Mouse (Mus musculus) retina, postnatal 7 days (tissue): ENCODE measurements around the gene 4931409K22Rik.

Source experiments
- DNase-seq: peaks from one replicate; pipeline ENCODE4 v3.0.0-alpha.2; 2012; ENCODE audit warnings: low read depth, low spot score

4931409K22Rik gene

DNA sequence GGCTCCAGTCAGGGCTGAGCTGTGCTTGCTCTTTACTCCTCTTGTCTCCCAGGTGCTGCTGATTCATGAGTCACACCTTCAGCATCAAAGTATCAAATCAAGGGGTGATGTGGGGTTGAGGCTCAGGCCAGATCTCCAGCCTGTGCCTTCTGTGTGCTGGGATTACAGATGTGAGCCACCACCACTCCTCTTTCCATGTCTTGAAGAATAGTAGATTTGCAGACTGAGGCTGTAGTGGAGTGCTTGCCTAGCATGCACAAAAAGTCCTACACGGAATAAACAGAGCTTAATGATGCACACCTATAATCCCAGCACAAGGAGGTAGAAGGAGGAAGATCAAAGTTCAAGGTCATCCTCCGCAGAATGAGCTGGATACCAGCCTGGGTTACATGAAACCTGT lies at the start of gene 4931409K22Rik:
Gene 4931409K22Rik, minus strand, starts transcription at position 101 of the 400 bp plus-strand sequence.
- no peak for DNase-seq

DNA sequence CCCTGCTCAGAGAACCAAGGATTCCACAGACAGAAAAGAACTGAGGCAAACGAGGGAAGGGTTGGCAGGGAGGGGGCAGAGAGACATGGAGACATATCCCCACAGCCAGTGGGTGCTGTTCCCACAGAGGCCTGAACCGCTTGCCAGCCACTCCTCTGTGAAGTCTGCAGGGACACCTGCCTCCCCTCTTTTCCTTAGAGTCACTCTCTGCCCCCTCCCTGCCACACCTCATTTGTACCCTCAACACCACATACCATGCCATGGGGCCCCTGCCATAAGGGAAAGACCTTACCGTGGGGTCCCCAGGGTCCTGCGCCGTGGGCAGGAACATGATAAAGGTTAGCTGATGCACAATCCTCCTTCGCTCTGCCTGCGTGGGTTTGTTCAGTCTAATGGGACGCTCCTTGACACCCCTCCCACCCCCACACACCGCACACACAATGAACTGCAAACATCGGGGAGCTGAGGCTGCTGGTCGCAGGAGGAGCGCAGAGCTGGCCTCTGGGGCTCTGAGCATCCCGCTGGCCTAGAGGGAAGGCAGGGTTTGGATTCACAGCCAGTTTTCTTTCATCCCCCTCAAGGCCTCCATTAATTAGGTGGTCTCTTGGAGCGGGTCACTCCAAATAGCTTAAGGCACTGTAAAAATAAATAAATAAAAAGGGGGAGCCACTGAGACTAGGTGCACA lies 49.5 kb upstream of the 4931409K22Rik start:
- no peak for DNase-seq

DNA sequence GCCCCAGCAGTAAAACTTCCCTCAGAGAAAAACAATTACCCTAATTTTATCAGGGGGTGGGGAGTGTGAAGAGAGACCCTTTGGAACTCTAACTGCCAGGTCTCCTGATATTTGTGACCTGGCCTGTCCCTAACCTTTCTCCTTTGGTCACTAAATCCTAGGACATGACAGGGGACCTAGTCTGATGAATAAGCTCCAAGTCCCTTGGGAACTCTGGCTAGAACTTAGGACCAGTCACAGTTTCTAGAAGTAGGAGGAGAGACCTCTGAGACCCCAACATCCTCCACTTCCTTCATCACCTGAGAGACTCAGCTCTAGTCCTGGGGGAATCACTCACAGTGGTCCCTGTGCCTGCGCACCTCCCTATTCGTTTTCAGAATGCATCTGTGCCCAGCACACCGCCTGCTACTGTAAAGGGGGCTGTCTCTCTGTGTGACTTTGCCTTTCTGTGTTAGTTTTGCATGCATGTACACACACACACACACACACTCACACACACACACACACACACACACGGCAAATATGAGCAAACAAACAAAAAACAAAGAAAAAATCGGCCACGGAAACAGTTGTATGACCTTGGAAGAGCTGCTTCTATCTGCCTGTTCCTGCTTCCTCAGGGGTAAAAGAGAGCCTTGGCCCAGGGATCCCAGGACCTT lies 48.8 kb upstream of the 4931409K22Rik start:
- DNase-seq, result no peak

GRCm38 (mm10) chr5:24604656-24605100 lies 48.1 kb upstream of the 4931409K22Rik start:
- peak; percentile 83 for DNase-seq

GRCm38 (mm10) chr5:24604080-24604655 lies 47.6 kb upstream of the 4931409K22Rik start:
- no peak for DNase-seq

GRCm38 (mm10) chr5:24603431-24604010 lies 46.9 kb upstream of the 4931409K22Rik start:
- DNase-seq, result no peak

DNA sequence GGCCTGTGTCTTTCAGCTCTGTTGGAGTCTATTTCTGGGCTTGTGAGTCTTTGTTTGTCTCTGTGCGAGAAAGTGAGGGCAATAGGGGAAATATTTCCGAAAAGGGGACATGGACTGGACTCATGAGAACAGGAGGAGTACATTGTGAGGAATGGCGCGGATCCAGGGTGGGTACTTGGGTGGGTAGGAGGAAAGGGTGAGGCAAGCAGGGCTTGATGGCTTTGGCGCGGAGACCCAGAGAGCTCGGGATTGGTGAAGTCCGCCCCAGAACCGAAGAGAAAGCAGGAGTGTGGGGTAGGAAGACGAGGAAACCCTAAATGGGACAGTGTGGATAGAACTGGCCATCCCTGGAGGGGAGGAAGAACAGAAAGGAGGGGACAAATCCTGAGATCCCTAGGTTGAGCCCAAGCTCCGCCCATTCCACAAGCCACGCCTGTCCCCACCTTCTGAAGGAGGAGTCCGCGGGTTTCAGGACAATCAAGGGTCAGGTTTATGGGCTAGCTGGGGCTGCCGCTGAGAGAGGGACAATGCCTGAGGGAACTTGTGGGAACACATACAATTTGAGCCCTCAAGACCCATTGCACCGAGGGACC lies 46.2 kb upstream of the 4931409K22Rik start:
- no peak for DNase-seq

DNA sequence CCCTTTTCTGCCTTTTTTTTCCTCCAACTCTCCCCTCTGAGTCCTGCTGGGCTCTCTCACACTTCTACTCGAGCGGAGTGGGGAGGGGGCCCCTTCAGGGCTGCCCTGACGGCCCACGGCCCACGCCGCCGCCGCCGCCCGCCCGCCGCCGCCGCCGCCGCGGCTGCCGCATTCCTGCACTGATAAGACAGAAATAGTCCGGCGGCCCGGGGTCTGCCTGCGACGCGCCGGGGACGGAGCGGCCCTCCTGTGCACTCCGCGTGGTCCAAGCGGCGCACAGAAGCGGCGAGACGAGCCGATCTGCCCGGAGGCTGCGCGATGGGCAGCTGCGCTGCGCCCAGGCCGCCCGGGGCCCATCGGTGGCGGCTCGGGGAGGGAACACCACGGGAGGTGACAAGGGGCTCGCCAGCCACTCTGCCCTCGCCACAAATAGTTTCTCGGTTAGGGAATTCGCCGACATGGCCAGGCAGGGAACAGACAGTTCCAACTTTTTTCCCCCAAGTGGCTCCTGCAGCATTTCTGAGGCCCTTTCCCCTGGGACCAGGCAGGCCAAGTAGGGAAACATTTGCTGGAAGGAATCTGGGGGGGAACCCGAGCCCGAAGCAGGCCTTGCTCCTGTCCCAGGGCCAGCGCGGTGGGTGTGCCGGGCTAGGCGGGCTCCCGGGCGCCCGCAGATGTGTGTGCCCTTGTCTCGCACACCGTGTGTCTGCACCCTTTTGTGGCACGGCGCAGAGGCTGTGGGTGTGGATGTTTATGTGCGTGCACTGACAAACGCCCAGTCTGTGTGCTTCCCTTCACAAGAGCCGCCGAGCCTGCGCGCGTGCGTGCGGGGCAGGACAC lies 45.5 kb upstream of the 4931409K22Rik start:
- DNase-seq, result no peak

- no peak for DNase-seq
These were observed 44.6 kb upstream of the 4931409K22Rik start for GRCm38 (mm10) chr5:24601071-24601835.

- no peak for DNase-seq
These were observed 43.6 kb upstream of the 4931409K22Rik start for GRCm38 (mm10) chr5:24600236-24600635.

GRCm38 (mm10) chr5:24599137-24599536 lies 42.5 kb upstream of the 4931409K22Rik start:
- no peak for DNase-seq

- DNase-seq, result no peak
These were observed 42.0 kb upstream of the 4931409K22Rik start for GRCm38 (mm10) chr5:24598570-24599006.

DNA sequence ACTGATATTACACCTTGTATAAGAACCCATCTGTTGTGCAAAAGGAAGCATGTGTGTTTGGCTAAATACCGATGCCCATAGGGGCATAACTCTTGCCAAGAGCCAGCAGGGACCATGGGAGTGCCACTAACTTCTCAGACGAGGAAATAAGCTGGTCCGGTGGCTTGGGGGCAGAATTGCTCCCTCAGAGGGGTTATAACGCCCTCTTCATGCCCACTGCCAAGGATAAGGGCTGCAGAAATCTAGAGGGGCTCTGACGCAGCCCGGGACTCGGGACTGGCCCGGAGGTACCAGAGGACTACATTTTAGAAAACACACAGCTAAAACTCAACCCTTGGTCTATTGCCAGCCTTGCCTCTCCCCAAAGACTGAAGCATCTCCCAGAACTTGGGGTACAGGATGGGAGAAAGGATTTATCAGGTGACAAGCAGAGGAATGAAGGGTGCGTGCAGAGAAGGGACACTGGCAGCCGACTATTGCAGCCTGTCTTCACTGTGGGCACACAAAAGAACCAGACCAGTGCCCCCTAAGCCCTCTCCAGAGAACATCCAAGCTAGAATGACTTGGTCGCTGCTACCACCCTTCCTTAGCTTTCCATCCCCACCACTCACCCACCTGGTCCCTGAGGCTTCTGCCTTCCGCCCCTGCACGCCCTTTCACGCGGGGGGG lies 41.4 kb upstream of the 4931409K22Rik start:
- DNase-seq, result no peak

DNA sequence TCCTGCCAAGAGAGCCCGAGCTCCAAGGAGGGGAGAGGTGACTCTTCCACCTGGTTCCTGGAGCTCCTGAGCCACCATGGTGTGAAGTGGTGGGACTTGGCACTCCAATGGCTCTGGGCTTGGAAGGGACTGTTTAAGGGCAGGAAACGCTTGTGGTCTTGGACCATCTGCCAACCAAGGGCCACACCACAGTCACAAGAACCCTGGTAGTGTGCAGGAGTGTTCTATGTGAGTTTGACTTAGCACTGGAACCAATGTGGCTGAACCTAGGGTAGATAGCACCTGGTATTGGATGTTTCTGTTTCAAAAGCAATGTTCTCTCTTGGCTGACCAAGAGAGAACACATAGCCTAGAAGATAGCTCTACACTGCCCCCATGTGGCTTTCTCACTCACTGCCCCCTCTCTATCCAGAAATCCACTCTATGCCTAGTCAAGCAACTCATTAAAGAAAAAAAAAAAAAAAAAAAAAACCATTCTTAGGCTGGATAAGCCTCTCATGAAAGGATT lies 40.7 kb upstream of the 4931409K22Rik start:
- DNase-seq, result peak; percentile 68

- no peak for DNase-seq
These were observed 40.0 kb upstream of the 4931409K22Rik start for GRCm38 (mm10) chr5:24596519-24597171.

GRCm38 (mm10) chr5:24595786-24596380 lies 39.3 kb upstream of the 4931409K22Rik start:
- no peak for DNase-seq

GRCm38 (mm10) chr5:24595261-24595660 lies 38.7 kb upstream of the 4931409K22Rik start:
- DNase-seq, result no peak

GRCm38 (mm10) chr5:24594346-24594745 lies 37.7 kb upstream of the 4931409K22Rik start:
- DNase-seq, result no peak

- DNase-seq, result no peak
These were observed 37.3 kb upstream of the 4931409K22Rik start for GRCm38 (mm10) chr5:24593928-24594327.
